Mouse (Mus musculus) cerebellum, postnatal 10 days (tissue): Measurements from ENCODE around the gene Gm42906.

Experiments
- DNase-seq, 2 experiments: peaks; one replicate each; pipeline ENCODE4 v3.0.0; 2021; ENCODE audit warnings: mixed read lengths in 2 of 2

Gm42906 gene

GRCm38 (mm10) chr5:151145807-151146206, 282.2 kb downstream of the Gm42906 start:
- DNase-seq, result no peak

DNA sequence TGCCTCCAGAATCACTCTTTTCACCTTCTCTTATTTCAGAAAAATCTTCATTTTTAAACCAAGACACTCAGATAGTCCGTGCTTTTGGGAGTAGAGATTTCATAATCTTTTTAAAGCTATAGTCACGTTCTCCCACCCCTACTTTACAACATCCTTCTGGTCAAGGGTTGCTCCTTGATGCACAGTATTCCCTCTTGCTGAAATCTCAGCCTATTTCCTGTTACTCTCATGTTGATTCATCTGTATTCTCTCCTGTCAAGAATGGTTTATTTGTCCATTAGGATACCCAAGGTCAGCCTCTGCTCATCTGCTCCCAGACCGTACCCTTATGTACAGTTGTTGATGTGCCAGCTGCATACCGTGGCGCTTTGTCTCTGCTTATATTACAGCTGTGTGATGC, 284.0 kb downstream of the Gm42906 start:
- no peak for DNase-seq

DNA sequence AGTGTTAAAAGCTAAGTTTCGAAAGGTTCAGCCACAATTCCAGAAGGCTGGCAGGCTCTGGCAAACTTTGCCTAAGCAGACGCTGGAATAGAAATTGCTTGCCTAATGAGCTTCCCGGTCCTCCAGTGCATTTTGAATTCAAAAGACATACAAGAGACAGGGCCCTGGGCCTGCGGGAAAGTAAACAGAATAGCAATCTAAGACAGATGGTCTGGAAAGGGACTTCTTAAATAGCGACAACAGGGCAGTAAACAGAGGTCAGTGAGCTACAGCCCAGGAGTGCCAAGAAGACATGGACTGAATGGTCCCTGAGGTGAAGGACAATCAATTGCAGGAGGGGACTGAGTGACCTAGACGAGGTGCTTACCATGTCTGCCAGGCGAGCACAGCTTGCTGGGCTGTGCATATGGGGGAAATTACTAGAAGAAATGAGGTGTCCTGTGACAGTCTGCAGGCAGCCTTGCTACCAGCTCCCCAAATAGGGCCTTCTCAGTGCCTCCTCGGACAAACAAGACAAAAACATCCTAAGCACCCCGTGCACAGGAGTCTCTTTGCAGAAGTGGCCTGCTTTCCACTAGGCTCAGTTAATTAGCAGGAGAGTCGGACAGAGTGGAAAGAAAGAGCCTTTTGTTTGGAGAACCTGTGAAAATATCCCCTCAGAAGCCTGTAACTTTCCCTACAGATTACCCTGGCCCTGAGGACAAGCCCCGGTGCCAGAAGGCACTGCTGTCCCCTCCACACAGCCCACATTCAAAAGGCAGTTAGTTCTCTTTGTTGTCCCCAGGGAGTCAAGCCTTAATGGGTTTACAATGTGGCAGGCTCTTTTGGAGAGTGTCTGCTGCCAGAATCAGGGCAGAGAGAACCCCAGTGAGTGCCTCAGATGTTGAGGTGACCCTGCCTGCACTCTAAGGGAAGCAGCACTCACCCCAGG, 285.0 kb downstream of the Gm42906 start:
- peak; percentile 25 to 38 for DNase-seq

GRCm38 (mm10) chr5:151142241-151142640, 285.7 kb downstream of the Gm42906 start:
- peak; percentile 64 to 67 for DNase-seq

DNA sequence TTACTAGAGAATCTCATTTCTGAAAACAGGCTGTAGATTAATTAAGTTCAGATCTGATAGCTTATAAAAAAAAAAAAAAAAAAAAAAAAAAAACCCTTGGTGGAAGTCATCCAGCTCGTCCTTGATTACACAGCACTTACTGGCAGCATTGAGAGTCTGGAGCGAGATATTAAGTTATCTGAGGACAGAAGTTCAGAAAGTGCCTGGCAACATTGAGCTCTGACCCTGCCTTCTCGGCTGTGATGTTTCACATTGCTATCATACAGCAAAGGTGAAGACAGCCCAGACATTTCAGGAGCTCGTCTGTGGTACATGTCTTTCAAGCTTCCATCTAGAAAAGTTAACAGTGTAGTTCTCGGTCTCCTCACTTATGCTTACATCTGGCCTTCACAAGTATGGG, 290.1 kb downstream of the Gm42906 start:
- DNase-seq, result no peak

- DNase-seq, result no peak
These were observed 290.7 kb downstream of the Gm42906 start for GRCm38 (mm10) chr5:151137311-151137710.

GRCm38 (mm10) chr5:151135965-151136364, 292.0 kb downstream of the Gm42906 start:
- no peak for DNase-seq

GRCm38 (mm10) chr5:151135078-151135826, 292.7 kb downstream of the Gm42906 start:
- no peak for DNase-seq

- no peak for DNase-seq
These were observed 293.8 kb downstream of the Gm42906 start for GRCm38 (mm10) chr5:151134202-151134601.

DNA sequence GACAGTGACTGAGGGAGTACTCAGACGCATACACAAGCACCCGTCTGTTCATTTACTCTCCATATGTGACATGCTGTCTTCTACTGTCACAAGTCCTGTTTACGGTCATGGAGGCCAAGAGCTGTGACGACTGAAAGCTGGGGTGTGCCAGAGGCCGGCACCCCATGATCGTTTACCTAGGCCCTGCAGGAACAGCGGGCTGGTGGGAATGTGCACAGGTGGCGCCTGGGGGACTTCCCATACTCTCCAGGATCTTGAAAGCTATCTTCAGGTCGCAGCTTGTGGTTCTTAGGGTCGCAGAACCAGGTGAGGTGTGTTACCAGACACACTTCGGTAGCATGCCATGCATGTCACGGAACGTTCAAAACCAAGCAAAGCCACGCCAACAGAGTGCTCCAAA, 294.2 kb downstream of the Gm42906 start:
- no peak for DNase-seq

- DNase-seq, result no peak
These were observed 298.2 kb downstream of the Gm42906 start for GRCm38 (mm10) chr5:151129762-151130161.

DNA sequence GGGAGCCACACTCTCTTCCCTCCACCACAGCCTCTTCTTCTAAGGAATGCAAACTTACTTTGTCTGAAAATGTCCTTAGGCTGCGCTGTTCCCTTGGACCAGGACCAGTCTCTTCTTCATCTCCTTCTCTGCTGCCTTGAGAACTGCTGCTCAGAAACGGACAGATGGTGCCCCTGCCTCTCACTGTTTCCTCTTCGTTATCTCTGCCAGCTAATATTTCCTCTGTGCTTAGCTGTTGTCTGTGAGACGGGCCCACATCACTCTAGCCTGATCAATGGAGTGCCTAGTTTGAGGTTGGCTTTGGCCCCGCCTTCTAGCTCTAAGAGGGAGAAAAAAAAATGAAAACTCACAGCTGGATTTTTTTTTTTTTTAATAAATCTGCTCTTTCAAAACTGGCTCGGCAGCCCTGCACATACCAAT, 300.7 kb downstream of the Gm42906 start:
- peak; percentile 52 to 66 for DNase-seq

DNA sequence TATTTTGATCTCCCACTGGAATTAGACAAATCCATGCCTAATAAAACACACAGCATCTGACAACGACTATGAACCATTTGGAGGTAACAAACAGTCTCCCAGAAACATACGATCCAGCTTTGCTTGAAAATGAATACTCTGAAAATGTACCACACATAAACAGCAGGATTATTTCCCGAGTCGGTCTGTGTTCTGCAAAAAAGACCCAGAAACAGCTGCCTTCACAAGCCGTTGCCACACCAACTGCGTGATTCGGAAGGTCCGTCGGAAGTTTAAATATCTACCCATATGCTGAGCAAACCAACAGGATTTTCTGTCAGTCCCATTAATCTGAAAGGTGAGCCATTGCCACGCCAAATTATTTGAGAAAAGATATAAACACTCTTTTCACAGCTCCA, 301.4 kb downstream of the Gm42906 start:
- DNase-seq, result no peak

DNA sequence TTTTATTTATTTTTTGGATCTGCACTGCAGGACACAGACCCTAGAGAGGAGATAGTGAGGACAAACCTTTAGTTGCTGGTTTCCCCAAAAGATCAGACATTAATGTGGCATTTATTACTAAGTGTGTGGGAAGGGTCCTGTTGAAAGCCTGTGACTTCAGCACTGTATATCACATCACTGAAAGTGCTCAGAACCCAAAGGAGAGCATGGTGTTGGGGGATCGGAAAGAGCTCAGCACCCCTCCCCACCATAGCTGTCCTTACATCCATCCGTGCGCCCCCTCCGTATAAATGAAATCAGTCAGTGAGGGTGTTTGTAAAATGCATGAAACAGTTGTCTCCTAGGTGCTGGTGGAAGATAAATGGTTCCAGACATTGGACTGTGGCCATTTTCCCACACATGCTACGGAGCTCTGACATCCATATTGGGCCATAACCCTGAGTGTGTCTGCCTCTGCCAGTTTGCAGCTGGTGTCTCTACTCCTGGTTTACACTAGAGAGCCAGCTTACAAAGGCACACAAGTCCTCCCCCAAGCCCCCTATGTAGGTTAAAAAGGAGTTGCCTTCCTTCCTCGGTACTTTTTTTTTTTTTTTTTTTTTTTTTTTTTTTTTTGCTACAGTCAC, 301.9 kb downstream of the Gm42906 start:
- DNase-seq, result peak; percentile 41 to 53

- no peak for DNase-seq
These were observed 310.1 kb downstream of the Gm42906 start for GRCm38 (mm10) chr5:151117846-151118245.

- no peak for DNase-seq
These were observed 311.6 kb downstream of the Gm42906 start for GRCm38 (mm10) chr5:151116192-151116887.

- no peak for DNase-seq
These were observed 315.2 kb downstream of the Gm42906 start for GRCm38 (mm10) chr5:151112743-151113142.

GRCm38 (mm10) chr5:151111080-151111871, 316.7 kb downstream of the Gm42906 start:
- DNase-seq, result no peak

- peak in 1 of 2 experiments; percentile 15 for DNase-seq
These were observed 317.5 kb downstream of the Gm42906 start for GRCm38 (mm10) chr5:151110461-151110908.

- no peak for DNase-seq
These were observed 318.1 kb downstream of the Gm42906 start for GRCm38 (mm10) chr5:151109822-151110221.

- DNase-seq, result no peak
These were observed 319.0 kb downstream of the Gm42906 start for GRCm38 (mm10) chr5:151108955-151109354.
